Mouse (Mus musculus): ENCODE results near the gene Serp2.
"Not testable (repeated sequence)": the region's sequence is repeated elsewhere in the genome, so short reads cannot be mapped to it uniquely, and the experiment has no call there.

Gene Serp2

GRCm38 (mm10) chr14:76569271-76569961 lies 12.7 kb upstream of the Serp2 start:
- no peak for DNase-seq (ENCODE audit: low read depth, low spot score)

- DNase-seq (ENCODE audit: low read depth, low spot score), result no peak
Observed at GRCm38 (mm10) chr14:76568548-76568947, 11.9 kb upstream of the Serp2 start.

- no peak for DNase-seq (ENCODE audit: low read depth, low spot score)
Observed at GRCm38 (mm10) chr14:76567280-76567679, 10.6 kb upstream of the Serp2 start.

- DNase-seq (ENCODE audit: low read depth, low spot score), result no peak
Observed at GRCm38 (mm10) chr14:76566711-76567110, 10.0 kb upstream of the Serp2 start.

- DNase-seq (ENCODE audit: low read depth, low spot score), result no peak
Observed at GRCm38 (mm10) chr14:76566193-76566592, 9.5 kb upstream of the Serp2 start.

GRCm38 (mm10) chr14:76559208-76559607 lies 2.5 kb upstream of the Serp2 start:
- DNase-seq (ENCODE audit: low read depth, low spot score), result peak; percentile 18

GRCm38 (mm10) chr14:76558171-76558570 lies 1.5 kb upstream of the Serp2 start:
- not testable (repeated sequence) for DNase-seq (ENCODE audit: low read depth, low spot score)

- DNase-seq (ENCODE audit: low read depth, low spot score), result peak; percentile 41
Observed at GRCm38 (mm10) chr14:76556031-76556851, 448 bp downstream of the Serp2 start.

- DNase-seq (ENCODE audit: low read depth, low spot score), result no peak
Observed at GRCm38 (mm10) chr14:76555263-76556030, 1.2 kb downstream of the Serp2 start.

GRCm38 (mm10) chr14:76544136-76544535 lies 12.6 kb downstream of the Serp2 start:
- DNase-seq (ENCODE audit: low read depth, low spot score), result no peak

GRCm38 (mm10) chr14:76541341-76541740 lies 15.3 kb downstream of the Serp2 start:
- DNase-seq (ENCODE audit: low read depth, low spot score), result no peak

GRCm38 (mm10) chr14:76540005-76540670 lies 16.6 kb downstream of the Serp2 start:
- DNase-seq (ENCODE audit: low read depth, low spot score), result no peak

- no peak for DNase-seq (ENCODE audit: low read depth, low spot score)
Observed at GRCm38 (mm10) chr14:76536921-76537320, 19.8 kb downstream of the Serp2 start.

- no peak for DNase-seq (ENCODE audit: low read depth, low spot score)
Observed at GRCm38 (mm10) chr14:76535096-76535495, 21.6 kb downstream of the Serp2 start.

GRCm38 (mm10) chr14:76533170-76533815 lies 23.4 kb downstream of the Serp2 start:
- DNase-seq (ENCODE audit: low read depth, low spot score), result no peak

GRCm38 (mm10) chr14:76532257-76533169 lies 24.2 kb downstream of the Serp2 start:
- peak; percentile 68 for DNase-seq (ENCODE audit: low read depth, low spot score)

GRCm38 (mm10) chr14:76531027-76531660 lies 25.5 kb downstream of the Serp2 start:
- no peak for DNase-seq (ENCODE audit: low read depth, low spot score)

- DNase-seq (ENCODE audit: low read depth, low spot score), result no peak
Observed at GRCm38 (mm10) chr14:76528641-76529040, 28.0 kb downstream of the Serp2 start.

- DNase-seq (ENCODE audit: low read depth, low spot score), result no peak
Observed at GRCm38 (mm10) chr14:76527758-76528313, 28.9 kb downstream of the Serp2 start.
